Mouse (Mus musculus): Measurements from ENCODE around the gene 1700021F05Rik. TPM values are rescaled to one million over a fixed set of nuclear protein-coding genes. Genes with fewer than 3 reads are reported as not detected.
A peak's percentile ranks its signal among the peaks of the same experiment; 100 is the strongest.

Gene 1700021F05Rik
- total RNA-seq, 2 experiments from 2014 or later = 83.3 to 126 TPM

DNA sequence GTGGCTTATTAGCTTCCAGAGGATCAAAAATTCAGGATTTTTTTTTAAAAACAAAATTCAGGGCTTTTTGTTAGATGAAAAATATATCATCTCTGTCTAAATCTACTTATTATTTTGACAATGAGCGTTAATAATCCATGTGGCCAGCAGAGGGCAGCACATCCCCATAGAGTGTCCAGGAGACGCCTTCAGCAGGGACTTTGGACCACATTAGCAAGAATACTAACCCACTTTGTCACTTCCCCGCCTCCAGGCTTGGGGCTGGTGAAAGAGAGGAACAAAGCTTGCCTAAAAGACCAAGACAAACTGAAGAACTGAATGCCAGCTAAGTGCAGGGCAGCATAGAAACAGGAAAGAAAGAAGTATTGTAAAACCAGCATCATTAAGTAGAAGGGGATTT is 34.2 kb upstream of the 1700021F05Rik start:
- Histone ChIP-seq H3K4me3 (0 out of 2 replicates have a peak overlapping the region, but pooled peaks have one; percentile 30), H3K27ac (peak overlapping the region; percentile 66)
- DNase-seq = peak; percentile 81
- peak; percentile 86 for TF ChIP-seq CTCF (IDR thresholded peaks at IDR 0.05)
- intact Hi-C loops (cut with DNase I) = loop anchor here (1.0 to 5.0 kb wide), 4 partner anchors 117 to 497 kb away; partner anchors contain the start of genes Qrsl1 and Rtn4ip1

DNA sequence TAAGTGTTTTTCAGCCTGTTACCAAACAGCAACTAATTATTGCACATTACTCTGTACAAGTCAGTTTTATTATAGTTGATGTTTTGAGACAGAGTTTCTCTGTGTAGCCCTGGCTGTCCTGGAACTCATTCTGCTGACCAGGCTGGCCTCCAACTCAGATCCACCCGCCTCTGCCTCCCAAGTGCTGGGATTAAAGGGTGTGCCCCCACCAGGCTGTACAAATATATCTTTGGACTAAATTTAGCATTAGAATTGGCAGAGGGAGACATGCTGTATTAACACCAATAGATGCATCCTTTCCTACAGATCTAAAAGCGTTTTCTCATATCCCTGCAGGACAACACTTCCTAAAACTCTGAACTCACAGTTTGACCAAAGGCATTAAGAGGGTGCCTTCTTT is 33.6 kb upstream of the 1700021F05Rik start:
- peak; percentile 63 for DNase-seq
- intact Hi-C loops (cut with DNase I) = no loop called here
- H3K4me3 ChIP-seq = 0 out of 2 replicates have a peak overlapping the region, but pooled peaks have one; percentile 30
- no peak for TF ChIP-seq CTCF (IDR thresholded peaks at IDR 0.05)
- peak overlapping the region; percentile 66 for H3K27ac ChIP-seq

DNA sequence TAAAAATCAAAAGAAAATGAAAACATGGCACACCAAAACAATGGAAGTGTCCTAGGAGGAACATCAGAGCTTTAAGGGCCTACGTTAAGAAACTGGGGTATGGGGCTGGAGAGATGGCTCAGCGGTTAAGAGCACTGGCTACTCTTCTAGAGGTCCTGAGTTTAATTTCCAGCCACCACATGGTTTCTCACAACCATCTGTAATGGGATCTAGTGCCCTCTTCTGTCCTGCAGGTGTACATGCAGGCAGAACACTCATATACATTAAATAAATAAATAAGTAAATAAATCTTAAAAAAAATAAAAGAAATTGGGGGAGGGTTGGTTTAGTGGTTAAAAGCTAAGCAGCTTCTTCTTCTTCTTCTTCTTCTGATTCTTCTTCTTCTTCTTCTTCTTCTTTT is 20.5 kb upstream of the 1700021F05Rik start:
- intact Hi-C loops (cut with DNase I) = no loop called here
- DNase-seq = no peak
- Histone ChIP-seq H3K4me3 (no peak overlapping the region), H3K27ac (no peak overlapping the region)
- no peak for TF ChIP-seq CTCF (IDR thresholded peaks at IDR 0.05)

DNA sequence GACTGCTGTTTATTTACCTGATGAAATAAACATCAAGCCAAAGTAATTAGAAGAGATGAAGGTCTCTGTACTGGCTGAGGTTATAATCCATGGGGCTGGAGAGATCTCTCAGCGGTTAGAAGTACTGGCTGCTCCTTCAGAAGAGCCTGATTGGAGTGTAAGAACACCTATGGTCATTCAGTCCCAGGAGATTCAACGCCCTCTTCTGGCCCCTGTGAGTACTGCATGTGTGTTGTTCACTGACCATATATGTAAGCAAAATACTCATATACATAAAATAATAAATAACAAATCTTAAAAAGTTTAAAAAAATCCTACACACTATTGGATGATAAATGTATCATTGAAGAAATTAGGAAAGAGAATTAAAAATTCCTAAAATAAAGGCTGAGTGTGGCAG is 20.0 kb upstream of the 1700021F05Rik start:
- no peak for DNase-seq
- Histone ChIP-seq H3K4me3 (no peak overlapping the region), H3K27ac (no peak overlapping the region)
- intact Hi-C loops (cut with DNase I) = no loop called here
- TF ChIP-seq CTCF (IDR thresholded peaks at IDR 0.05) = peak; percentile 34

DNA sequence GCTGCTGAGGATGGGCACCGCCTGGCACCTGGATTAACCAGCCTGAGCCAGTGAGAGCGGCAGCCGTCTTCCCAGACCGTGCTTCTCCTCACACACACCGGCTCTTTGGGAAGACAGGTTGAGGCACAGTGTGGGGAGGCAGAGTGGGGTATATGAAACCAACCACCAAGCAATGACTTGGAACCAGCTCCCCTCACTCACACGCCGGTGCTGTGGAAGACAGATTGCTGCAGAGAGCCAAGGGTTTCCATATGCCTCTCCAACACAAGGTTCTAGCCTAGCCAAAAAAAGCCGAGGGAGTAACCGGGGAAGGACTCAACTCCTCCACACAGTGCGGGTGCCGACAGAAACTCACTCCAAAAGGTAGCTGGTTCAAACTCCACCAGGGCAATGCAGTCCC is 18.5 kb upstream of the 1700021F05Rik start:
- DNase-seq = no peak
- intact Hi-C loops (cut with DNase I) = no loop called here

DNA sequence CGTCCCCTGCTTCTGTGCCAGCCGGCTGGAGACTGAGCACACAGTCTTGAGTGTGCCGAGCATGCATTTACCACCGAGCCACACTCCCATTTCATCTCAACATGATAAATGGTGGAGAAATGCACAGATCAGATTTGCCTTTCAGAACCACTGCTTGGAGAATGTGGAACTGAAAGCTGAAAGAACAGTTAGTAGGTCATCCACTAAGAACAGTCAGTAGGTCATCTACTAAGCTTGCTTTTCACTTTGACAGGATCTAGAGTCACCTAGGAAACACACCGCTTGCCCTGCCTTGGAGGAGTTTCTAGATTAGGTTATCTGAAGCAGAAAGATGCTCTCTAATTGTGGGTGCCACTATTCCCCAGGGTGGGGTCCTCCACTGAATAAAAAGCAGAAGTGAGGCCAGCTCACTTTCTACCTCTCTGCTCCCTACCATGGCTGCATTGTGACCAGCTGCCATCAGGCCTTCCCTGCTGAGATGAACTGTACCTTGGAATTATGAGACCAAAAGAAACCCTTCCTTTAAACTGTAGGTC is 16.9 kb upstream of the 1700021F05Rik start:
- no peak for DNase-seq
- no peak overlapping the region for H3K4me3 ChIP-seq
- no peak for TF ChIP-seq CTCF (IDR thresholded peaks at IDR 0.05)
- no peak overlapping the region for H3K27ac ChIP-seq
- intact Hi-C loops (cut with DNase I) = no loop called here

More for the DNA sequence above, 18.5 kb upstream of the 1700021F05Rik start:
- no peak for TF ChIP-seq CTCF (IDR thresholded peaks at IDR 0.05)
- Histone ChIP-seq H3K27ac (no peak overlapping the region), H3K4me3 (no peak overlapping the region)

DNA sequence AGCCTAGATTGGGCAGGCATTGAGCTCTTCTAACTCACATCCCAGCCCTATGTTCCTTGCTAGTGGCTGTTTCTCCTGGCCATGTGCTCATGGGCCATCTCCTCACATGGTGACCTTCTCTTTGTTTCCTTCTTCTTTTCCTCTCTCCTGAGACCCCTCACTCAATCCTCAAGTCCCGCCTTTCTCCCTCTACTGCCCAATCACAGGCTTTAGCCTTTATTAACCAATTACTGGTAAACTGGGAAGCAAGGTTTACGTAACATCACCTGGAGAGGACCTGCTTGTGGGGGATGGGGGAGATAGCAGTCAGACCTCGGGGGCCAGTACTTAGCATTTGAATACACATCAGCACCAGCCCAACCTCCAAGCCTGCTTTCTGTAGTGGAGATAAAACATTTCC is 10.6 kb upstream of the 1700021F05Rik start:
- no peak for DNase-seq
- Histone ChIP-seq H3K27ac (no peak overlapping the region), H3K4me3 (no peak overlapping the region)
- no peak for TF ChIP-seq CTCF (IDR thresholded peaks at IDR 0.05)
- intact Hi-C loops (cut with DNase I) = no loop called here

DNA sequence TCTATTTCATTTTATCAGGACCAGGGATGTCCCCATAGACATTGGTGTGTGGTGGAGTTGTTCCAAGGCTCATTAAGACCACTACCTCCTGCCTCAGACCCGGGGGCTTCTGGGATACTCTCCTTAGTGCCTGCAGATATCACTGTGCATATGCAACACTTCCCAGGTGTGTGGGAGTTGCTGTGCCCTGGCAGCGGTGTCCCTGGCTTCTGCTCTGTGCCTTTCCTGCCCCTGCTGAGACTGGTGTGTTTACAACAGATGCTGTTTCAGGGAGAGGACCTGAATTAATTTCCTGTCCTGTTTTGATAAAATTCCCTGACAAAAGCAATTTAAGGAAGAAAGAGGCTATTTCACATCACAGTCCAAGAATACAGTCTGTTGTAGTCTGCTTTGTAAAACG is 10.1 kb upstream of the 1700021F05Rik start:
- intact Hi-C loops (cut with DNase I) = no loop called here
- no peak for DNase-seq
- Histone ChIP-seq H3K27ac (no peak overlapping the region), H3K4me3 (no peak overlapping the region)
- no peak for TF ChIP-seq CTCF (IDR thresholded peaks at IDR 0.05)

DNA sequence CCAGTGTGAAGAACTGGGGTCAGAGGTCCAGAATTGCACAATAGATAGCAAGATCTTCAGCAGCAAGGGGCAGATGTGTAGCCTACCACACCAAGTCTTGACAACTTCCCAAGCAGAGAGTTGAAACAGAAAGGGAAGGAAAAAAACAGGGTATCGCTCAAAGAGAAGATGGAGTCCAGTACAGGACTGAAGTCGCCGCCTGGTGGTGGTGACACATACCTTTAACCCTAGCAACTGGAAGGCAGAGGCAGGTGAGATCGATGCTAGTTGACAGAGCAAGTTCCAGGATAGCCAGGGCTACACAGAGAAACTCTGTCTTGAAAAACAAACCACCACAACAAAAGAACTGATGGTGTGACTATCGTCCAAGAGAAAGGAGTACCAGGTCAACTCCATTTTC is 8.6 kb upstream of the 1700021F05Rik start:
- no peak for TF ChIP-seq CTCF (IDR thresholded peaks at IDR 0.05)
- Histone ChIP-seq H3K4me3 (no peak overlapping the region), H3K27ac (no peak overlapping the region)
- intact Hi-C loops (cut with DNase I) = no loop called here
- DNase-seq = no peak

DNA sequence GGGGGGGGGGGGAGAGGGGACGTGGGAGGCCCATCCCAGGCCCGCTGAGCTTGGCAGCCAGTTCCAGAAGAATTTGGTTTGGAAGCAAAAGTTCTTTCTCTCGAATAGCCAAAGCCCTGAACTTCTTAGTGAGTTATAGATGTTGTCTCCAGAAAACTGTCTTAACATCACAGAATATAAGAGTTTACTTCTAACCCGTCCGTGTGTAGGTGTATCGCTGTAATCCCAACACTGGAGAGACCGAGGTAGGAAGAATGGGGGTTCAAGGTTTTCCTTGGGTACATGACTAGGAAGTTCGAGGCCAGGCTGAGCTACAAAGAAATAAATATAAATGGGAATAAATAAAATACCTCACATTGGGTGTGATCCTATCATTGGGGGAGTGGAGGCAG is 355 bp upstream of the 1700021F05Rik start:
- no peak; the same call in 1 of the 2 replicates for TF ChIP-seq CTCF (IDR thresholded peaks at IDR 0.05)
- H3K4me3 ChIP-seq = peak overlapping the region; percentile 91
- H3K27ac ChIP-seq = peak overlapping the region; percentile 97
- DNase-seq = no peak
- intact Hi-C loops (cut with DNase I) = no loop called here

DNA sequence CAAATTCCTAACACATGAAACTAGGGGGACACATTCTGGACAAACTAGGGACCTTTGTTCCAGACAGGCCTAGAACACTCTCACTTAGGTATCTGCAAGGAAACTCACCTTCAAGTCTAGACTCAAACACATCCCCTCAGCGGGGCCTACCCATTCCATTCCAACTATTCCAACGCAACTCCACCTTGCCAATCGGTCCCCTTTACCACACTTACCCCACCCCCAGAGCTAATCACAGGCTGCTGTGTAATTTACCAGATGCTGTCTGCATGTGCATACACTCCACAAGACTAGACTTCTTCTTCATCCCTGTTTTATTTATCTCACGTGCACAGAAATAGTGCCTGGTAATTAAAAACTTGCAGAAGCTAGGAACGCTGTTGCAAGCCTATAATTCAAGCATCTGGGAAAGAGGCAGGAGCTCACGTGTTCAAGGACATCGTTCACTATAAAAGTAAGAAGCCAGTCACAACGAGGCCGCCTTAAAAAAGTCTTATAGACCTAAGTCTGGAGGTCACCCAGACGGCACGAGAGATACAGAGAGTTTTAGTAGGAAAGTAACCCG is 966 bp downstream of the 1700021F05Rik start:
- Histone ChIP-seq H3K4me3 (peak overlapping the region; percentile 91), H3K27ac (peak overlapping the region; percentile 97)
- intact Hi-C loops (cut with DNase I) = loop anchor here (1.0 kb wide), 1 partner anchor 61 kb away; no protein-coding TSS in a partner anchor
- no peak for TF ChIP-seq CTCF (IDR thresholded peaks at IDR 0.05)
- DNase-seq = no peak

DNA sequence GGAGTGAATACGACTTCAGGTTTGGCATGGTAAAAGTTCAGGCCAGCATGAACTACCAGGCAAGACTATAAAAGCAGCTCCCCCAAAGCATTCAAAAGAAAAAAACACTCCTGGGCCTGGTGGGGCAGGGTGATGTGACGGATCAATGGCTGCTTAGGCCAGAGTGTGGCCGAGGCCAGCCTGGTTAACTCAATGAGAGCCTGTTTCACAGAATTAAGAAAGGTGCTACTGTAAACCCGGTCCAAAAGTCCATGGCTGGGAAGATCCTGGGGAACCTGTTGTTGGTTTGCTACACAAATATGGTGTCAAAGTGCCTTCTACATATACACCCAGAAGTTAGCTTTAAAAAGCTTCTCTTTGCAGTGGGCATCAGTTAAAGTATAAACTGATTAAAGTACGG is 2.0 kb downstream of the 1700021F05Rik start:
- no peak overlapping the region; the same call in 1 of the 2 replicates for H3K4me3 ChIP-seq
- no peak for DNase-seq
- H3K27ac ChIP-seq = no peak overlapping the region; the same call in 1 of the 2 replicates
- TF ChIP-seq CTCF (IDR thresholded peaks at IDR 0.05) = no peak
- intact Hi-C loops (cut with DNase I) = no loop called here

DNA sequence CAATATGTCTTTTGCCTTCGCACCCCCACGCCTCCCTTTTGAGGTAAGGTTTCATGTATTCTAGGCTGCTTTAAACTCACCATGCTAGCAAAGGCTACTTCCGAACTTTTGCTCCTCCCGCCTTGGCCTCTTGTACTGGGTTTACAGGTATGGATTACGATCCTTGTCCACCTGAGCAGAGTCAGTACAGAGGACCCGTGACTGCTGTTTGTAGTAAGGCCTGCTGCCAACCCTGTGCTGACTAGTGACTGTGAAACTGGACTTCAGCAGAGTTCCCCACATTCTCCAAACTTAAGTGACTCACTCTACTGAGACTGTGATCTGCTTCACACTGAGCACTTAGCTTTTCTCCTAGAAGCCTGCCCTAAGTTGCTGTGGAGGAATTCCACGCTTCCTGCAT is 3.1 kb downstream of the 1700021F05Rik start:
- no peak overlapping the region for H3K4me3 ChIP-seq
- DNase-seq = no peak
- intact Hi-C loops (cut with DNase I) = no loop called here
- no peak for TF ChIP-seq CTCF (IDR thresholded peaks at IDR 0.05)
- no peak overlapping the region for H3K27ac ChIP-seq

DNA sequence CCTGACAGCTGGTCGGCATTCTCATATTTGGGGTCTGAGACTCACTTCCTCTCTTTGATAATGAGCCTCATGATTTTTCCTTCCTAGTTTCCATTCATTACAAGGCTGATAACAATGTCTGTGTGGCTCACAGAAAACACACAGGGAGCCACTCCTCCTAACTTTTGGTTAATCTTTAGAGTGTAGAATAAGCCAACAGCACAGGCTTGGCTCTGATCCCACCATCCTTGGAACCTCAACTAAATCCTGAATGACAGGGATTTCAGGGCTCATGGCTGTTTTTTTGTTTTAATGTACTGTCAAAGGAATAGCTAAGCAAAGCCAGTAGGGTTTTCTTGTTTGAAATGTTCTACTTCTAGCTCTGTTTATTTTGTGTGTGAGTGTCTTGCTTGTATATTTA is 6.4 kb downstream of the 1700021F05Rik start:
- Histone ChIP-seq H3K4me3 (no peak overlapping the region), H3K27ac (no peak overlapping the region)
- TF ChIP-seq CTCF (IDR thresholded peaks at IDR 0.05) = no peak
- DNase-seq = no peak
- intact Hi-C loops (cut with DNase I) = no loop called here
